Mouse (Mus musculus): ENCODE measurements around the gene Smcr8. TPM values are rescaled to one million over a fixed set of nuclear protein-coding genes. Genes with fewer than 3 reads are reported as not detected.

The Smcr8 gene
- polyA plus RNA-seq, 1 experiment from 2014 or later, result 8.0 TPM

GRCm38 (mm10) chr11:60825191-60825590 lies 47.9 kb downstream of the Smcr8 start:
- WGBS, result 82% methylated on average over 3 of the region's 3 CpGs
- H3K4me3 ChIP-seq (ENCODE audit: low read depth, low read length), result no peak overlapping the region
- no peak overlapping the region for H3K27ac ChIP-seq (ENCODE audit: low read depth, low read length)
- ATAC-seq (ENCODE audit: low read depth), result no peak
- H3K4me2 ChIP-seq (ENCODE audit: low read depth, low read length), result no peak overlapping the region
- no peaks in the 10 kb centered on the region for H3K36me3 ChIP-seq (ENCODE audit: control insufficient read depth, insufficient read depth, low read length)
- H3K4me1 ChIP-seq (ENCODE audit: control insufficient read depth, insufficient read depth, low read length), result no peaks in the 10 kb centered on the region
- no peaks in the 10 kb centered on the region for H3K9me3 ChIP-seq (ENCODE audit: control insufficient read depth, low read length)
- H3K9ac ChIP-seq (replicated peaks; ENCODE audit: low read depth, low read length), result no peak overlapping the region
- no peaks in the 10 kb centered on the region for H3K27me3 ChIP-seq (ENCODE audit: control insufficient read depth, insufficient read depth, low read length)

- Histone ChIP-seq H3K36me3 (ENCODE audit: control insufficient read depth, insufficient read depth, low read length) (no peaks in the 10 kb centered on the region), H3K4me1 (ENCODE audit: control insufficient read depth, insufficient read depth, low read length) (peaks cover 5% of the 10 kb centered on the region), H3K27ac (ENCODE audit: low read depth, low read length) (no peak overlapping the region), H3K4me3 (ENCODE audit: low read depth, low read length) (no peak overlapping the region), H3K9me3 (ENCODE audit: control insufficient read depth, low read length) (no peaks in the 10 kb centered on the region), H3K9ac (replicated peaks; ENCODE audit: low read depth, low read length) (no peak overlapping the region), H3K27me3 (ENCODE audit: control insufficient read depth, insufficient read depth, low read length) (no peaks in the 10 kb centered on the region), H3K4me2 (ENCODE audit: low read depth, low read length) (no peak overlapping the region)
- ATAC-seq (ENCODE audit: low read depth), result no peak
- WGBS, result 44% methylated on average over 1 of the region's 1 CpGs
These were observed 49.4 kb downstream of the Smcr8 start for GRCm38 (mm10) chr11:60826700-60827099.

- no peak for ATAC-seq (ENCODE audit: low read depth)
- no peak overlapping the region for H3K9ac ChIP-seq (replicated peaks; ENCODE audit: low read depth, low read length)
- H3K27ac ChIP-seq (ENCODE audit: low read depth, low read length), result no peak overlapping the region
- H3K36me3 ChIP-seq (ENCODE audit: control insufficient read depth, insufficient read depth, low read length), result no peaks in the 10 kb centered on the region
- no peaks in the 10 kb centered on the region for H3K9me3 ChIP-seq (ENCODE audit: control insufficient read depth, low read length)
- peaks cover 5% of the 10 kb centered on the region for H3K4me1 ChIP-seq (ENCODE audit: control insufficient read depth, insufficient read depth, low read length)
- no peak overlapping the region for H3K4me2 ChIP-seq (ENCODE audit: low read depth, low read length)
- H3K27me3 ChIP-seq (ENCODE audit: control insufficient read depth, insufficient read depth, low read length), result no peaks in the 10 kb centered on the region
- WGBS, result 38% methylated on average over 4 of the region's 4 CpGs
- no peak overlapping the region for H3K4me3 ChIP-seq (ENCODE audit: low read depth, low read length)
These were observed 50.1 kb downstream of the Smcr8 start for GRCm38 (mm10) chr11:60827241-60827945.

- H3K27me3 ChIP-seq (ENCODE audit: control insufficient read depth, insufficient read depth, low read length), result no peaks in the 10 kb centered on the region
- no peaks in the 10 kb centered on the region for H3K36me3 ChIP-seq (ENCODE audit: control insufficient read depth, insufficient read depth, low read length)
- H3K4me3 ChIP-seq (ENCODE audit: low read depth, low read length), result no peak overlapping the region
- ATAC-seq (ENCODE audit: low read depth), result no peak
- 34% methylated on average over 2 of the region's 2 CpGs for whole genome bisulfite sequencing
- H3K4me1 ChIP-seq (ENCODE audit: control insufficient read depth, insufficient read depth, low read length), result peaks cover 5% of the 10 kb centered on the region
- H3K4me2 ChIP-seq (ENCODE audit: low read depth, low read length), result no peak overlapping the region
- no peak overlapping the region for H3K9ac ChIP-seq (replicated peaks; ENCODE audit: low read depth, low read length)
- no peak overlapping the region for H3K27ac ChIP-seq (ENCODE audit: low read depth, low read length)
- no peaks in the 10 kb centered on the region for H3K9me3 ChIP-seq (ENCODE audit: control insufficient read depth, low read length)
These were observed 51.6 kb downstream of the Smcr8 start for GRCm38 (mm10) chr11:60828903-60829302.

GRCm38 (mm10) chr11:60830433-60831052 lies 53.2 kb downstream of the Smcr8 start, which contains the start of gene Dhrs7b:
Dhrs7b (plus strand) TSS chr11:60830631.
- Histone ChIP-seq H3K27ac (ENCODE audit: low read depth, low read length) (peak within 1 kb of the TSS; percentile 80), H3K4me2 (ENCODE audit: low read depth, low read length) (peak within 1 kb of the TSS; percentile 56), H3K9ac (replicated peaks; ENCODE audit: low read depth, low read length) (peak within 1 kb of the TSS; percentile 69), H3K36me3 (ENCODE audit: control insufficient read depth, insufficient read depth, low read length) (no peaks in the 10 kb centered on the region), H3K9me3 (ENCODE audit: control insufficient read depth, low read length) (no peaks in the 10 kb centered on the region), H3K4me3 (ENCODE audit: low read depth, low read length) (peak within 1 kb of the TSS; percentile 58), H3K4me1 (ENCODE audit: control insufficient read depth, insufficient read depth, low read length) (peaks cover 5% of the 10 kb centered on the region), H3K27me3 (ENCODE audit: control insufficient read depth, insufficient read depth, low read length) (no peaks in the 10 kb centered on the region)
- ATAC-seq (ENCODE audit: low read depth), result peak; percentile 98
- under 1% methylated on average over 34 of the region's 34 CpGs for WGBS

GRCm38 (mm10) chr11:60836897-60837296 lies 59.6 kb downstream of the Smcr8 start:
- Histone ChIP-seq H3K4me3 (ENCODE audit: low read depth, low read length) (no peak overlapping the region), H3K27ac (ENCODE audit: low read depth, low read length) (no peak overlapping the region), H3K9ac (replicated peaks; ENCODE audit: low read depth, low read length) (no peak overlapping the region), H3K4me2 (ENCODE audit: low read depth, low read length) (no peak overlapping the region), H3K4me1 (ENCODE audit: control insufficient read depth, insufficient read depth, low read length) (no peaks in the 10 kb centered on the region), H3K36me3 (ENCODE audit: control insufficient read depth, insufficient read depth, low read length) (no peaks in the 10 kb centered on the region), H3K27me3 (ENCODE audit: control insufficient read depth, insufficient read depth, low read length) (no peaks in the 10 kb centered on the region), H3K9me3 (ENCODE audit: control insufficient read depth, low read length) (no peaks in the 10 kb centered on the region)
- no peak for ATAC-seq (ENCODE audit: low read depth)
- WGBS, result 95% methylated on average over 6 of the region's 6 CpGs

Small RNA genes within 50 kb of the gene (microRNA-seq; reads per million reads assigned to microRNA genes)
- gene Mir5100, result 0.85 reads per million

Other genes with a start within 250 kb of the Smcr8 start
- 17.0 and 19.9 TPM in 2 replicates for gene Alkbh5, start 241.1 kb upstream of the Smcr8 start, polyA plus RNA-seq (2014; fragmentation: Nextera tagmentation; extraction: Ambion mirVana)
- gene Llgl1, start 77.8 kb upstream of the Smcr8 start, polyA plus RNA-seq (2014; fragmentation: Nextera tagmentation; extraction: Ambion mirVana), result 35.6 and 42.8 TPM in 2 replicates
- gene Flii, start 50.3 kb upstream of the Smcr8 start, polyA plus RNA-seq (2014; fragmentation: Nextera tagmentation; extraction: Ambion mirVana), result 52.9 and 62.7 TPM in 2 replicates
- 23.1 and 25.6 TPM in 2 replicates for gene Mief2, start 49.1 kb upstream of the Smcr8 start, polyA plus RNA-seq (2014; fragmentation: Nextera tagmentation; extraction: Ambion mirVana)
- 6.5 and 9.2 TPM in 2 replicates for gene Top3a, start 159 bp upstream of the Smcr8 start, polyA plus RNA-seq (2014; fragmentation: Nextera tagmentation; extraction: Ambion mirVana)
- gene Shmt1, start 34.2 kb downstream of the Smcr8 start, polyA plus RNA-seq (2014; fragmentation: Nextera tagmentation; extraction: Ambion mirVana), result 4.7 and 5.1 TPM in 2 replicates
- 33.2 and 34.6 TPM in 2 replicates for gene Dhrs7b, start 53.1 kb downstream of the Smcr8 start, polyA plus RNA-seq (2014; fragmentation: Nextera tagmentation; extraction: Ambion mirVana)
- gene Tmem11, start 101.7 kb downstream of the Smcr8 start, polyA plus RNA-seq (2014; fragmentation: Nextera tagmentation; extraction: Ambion mirVana), result 61.2 and 62.8 TPM in 2 replicates
- gene Natd1, start 137.2 kb downstream of the Smcr8 start, polyA plus RNA-seq (2014; fragmentation: Nextera tagmentation; extraction: Ambion mirVana), result 29.0 and 33.1 TPM in 2 replicates
- 22.5 and 28.9 TPM in 2 replicates for gene Map2k3, start 154.5 kb downstream of the Smcr8 start, polyA plus RNA-seq (2014; fragmentation: Nextera tagmentation; extraction: Ambion mirVana)
- 2.7 and 4.1 TPM in 2 replicates for gene Kcnj12, start 245.0 kb downstream of the Smcr8 start, polyA plus RNA-seq (2014; fragmentation: Nextera tagmentation; extraction: Ambion mirVana)

All from neural tube, embryonic 14.5 days (tissue).